Mouse (Mus musculus) left cerebral cortex, postnatal 36 days (tissue): ENCODE measurements around the gene Dppa5a. TPM values are rescaled to one million over a fixed set of nuclear protein-coding genes. Genes with fewer than 3 reads are reported as not detected.
A peak's percentile ranks its signal among the peaks of the same experiment; 100 is the strongest.
"Not testable (repeated sequence)": the region's sequence is repeated elsewhere in the genome, so short reads cannot be mapped to it uniquely, and the experiment has no call there.

Source experiments
- DNase-seq, 2 experiments: peaks; one replicate each; pipeline ENCODE4 v3.0.0; 2021 to 2022; ENCODE audit warnings: low spot score in 2 of 2, mixed read lengths in 1 of 2
- intact Hi-C: fragments of 180-260 bp; cut with DNase I; formaldehyde crosslinking; loops from one replicate; pipeline ENCODE4 v1.15.1; 2025
- total RNA-seq, 2 experiments: library from RNA; stranded (reverse); gene quantifications; 2 replicates each; pipeline ENCODE4 v1.2.3; 2021

Dppa5a gene
- total RNA-seq, 2 experiments from 2014 or later = not detected

DNA sequence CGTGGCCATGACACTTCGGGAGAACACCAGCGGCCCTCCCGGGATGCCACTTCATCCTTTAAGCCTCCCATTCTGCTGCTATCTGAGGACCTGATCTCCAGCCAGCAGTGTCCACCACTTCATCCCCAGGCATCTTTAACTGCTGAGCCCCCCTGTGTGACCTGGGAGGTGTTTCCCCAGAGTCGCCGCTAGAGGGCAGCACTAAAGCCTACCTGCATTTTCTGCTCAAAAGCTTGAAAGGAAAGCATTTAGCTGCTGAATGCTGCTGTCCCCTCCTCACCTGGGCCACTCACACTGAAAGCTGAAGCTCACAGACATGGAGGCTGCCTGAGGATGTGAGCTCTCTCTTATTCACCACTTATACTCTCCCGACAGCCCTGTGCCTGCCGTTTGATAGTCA lies 27.7 kb downstream of the Dppa5a start:
- intact Hi-C loops = loop anchor here (10.0 kb wide), 1 partner anchor 46 kb away; no protein-coding TSS in a partner anchor

GRCm38 (mm10) chr9:78337050-78337449 lies 30.9 kb downstream of the Dppa5a start:
- intact Hi-C loops, DNase-seq: not testable (repeated sequence)

More for the DNA sequence above, 27.7 kb downstream of the Dppa5a start:
- DNase-seq = peak; percentile 11

DNA sequence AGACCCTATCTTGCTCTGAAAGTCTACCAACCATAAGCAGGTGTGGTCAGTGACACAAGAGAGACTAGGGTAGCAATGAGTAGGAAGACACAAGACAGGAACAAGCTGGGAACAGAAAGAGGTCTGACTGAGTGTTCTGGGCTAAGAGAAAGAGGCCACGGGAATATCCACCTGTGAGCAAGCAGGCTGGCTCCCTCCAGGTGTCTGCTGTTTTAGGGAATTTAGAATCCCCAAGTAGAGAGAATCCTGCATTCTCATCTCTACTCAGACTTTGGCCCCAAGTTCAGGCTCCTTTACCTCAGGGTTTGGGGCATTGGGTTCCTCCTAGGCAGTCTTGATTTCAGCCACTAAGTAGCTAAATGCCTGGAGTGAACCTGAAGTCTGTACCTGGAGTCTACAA lies 40.7 kb downstream of the Dppa5a start, which contains the start of gene Omt2b:
Omt2b (plus strand) TSS at position 301 of the 400 bp plus-strand sequence.
- DNase-seq, intact Hi-C loops: not testable (repeated sequence)

- no peak for DNase-seq
- intact Hi-C loops = no loop called here
These were observed 48.5 kb downstream of the Dppa5a start for GRCm38 (mm10) chr9:78319499-78319898.

Other genes with a start within 250 kb of the Dppa5a start
- gene Gsta4, start 185.4 kb downstream of the Dppa5a start, total RNA-seq = 10 to 100 TPM; 32.4 to 35.9 TPM
- not detected for gene Gsta1, start 137.5 kb downstream of the Dppa5a start, total RNA-seq
- not detected for gene Gm3776, start 111.0 kb downstream of the Dppa5a start, total RNA-seq
- not detected for gene Gm10639, start 78.3 kb downstream of the Dppa5a start, total RNA-seq
- gene Omt2a, start 53.4 kb downstream of the Dppa5a start, total RNA-seq = not detected
- gene Omt2b, start 40.6 kb downstream of the Dppa5a start, total RNA-seq = not detected
- not detected for gene Gsta2, start 12.4 kb downstream of the Dppa5a start, total RNA-seq
- gene Ooep, start 10.5 kb upstream of the Dppa5a start, total RNA-seq = not detected
- gene Ddx43, start 27.6 kb upstream of the Dppa5a start, total RNA-seq = not detected
- under 1 TPM; 0.39 to 0.86 TPM for gene Cgas, start 75.1 kb upstream of the Dppa5a start, total RNA-seq
- 10 to 100 TPM; 23.9 to 25.2 TPM for gene Mto1, start 80.0 kb upstream of the Dppa5a start, total RNA-seq
- gene Gm17324, start 80.6 kb upstream of the Dppa5a start, total RNA-seq = 1 to 10 TPM in 1 of 2 experiments, not detected in 1; 1.5 TPM
- gene Eef1a1, start 121.0 kb upstream of the Dppa5a start, total RNA-seq = 1,000 to 10,000 TPM; 2,126 to 2,321 TPM
- gene Slc17a5, start 219.9 kb upstream of the Dppa5a start, total RNA-seq = 10 to 100 TPM; 19.3 to 19.7 TPM
- gene Cd109, start 247.4 kb upstream of the Dppa5a start, total RNA-seq = under 1 TPM; 0.49 to 0.79 TPM